Mouse (Mus musculus): ENCODE data around the gene Paip2b.

The Paip2b gene

GRCm38 (mm10) chr6:83831606-83832123 lies at the start of gene Paip2b:
Gene Paip2b, minus strand, starts transcription at chr6:83831741.
- DNase-seq: peak; percentile 100

DNA sequence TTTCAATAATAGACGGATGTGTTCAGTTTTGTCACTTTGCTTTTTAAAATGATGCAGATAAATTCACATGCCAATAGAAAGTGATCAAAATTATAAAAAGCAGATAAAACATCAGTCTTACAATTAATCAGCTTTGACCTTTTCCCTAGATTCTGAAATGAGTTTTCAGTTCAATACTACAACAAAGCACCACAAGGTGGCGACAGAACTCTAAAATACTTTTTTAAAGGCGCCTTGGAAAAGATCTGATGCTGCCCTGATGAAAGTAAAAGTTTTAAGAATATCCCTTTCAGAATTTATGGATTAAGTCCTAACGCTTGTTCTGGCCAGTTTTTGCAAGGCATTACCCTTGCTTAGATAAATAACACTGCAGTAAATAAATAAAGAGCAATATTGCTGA lies 48.3 kb upstream of the Paip2b start:
- DNase-seq: peak; percentile 72 to 77

DNA sequence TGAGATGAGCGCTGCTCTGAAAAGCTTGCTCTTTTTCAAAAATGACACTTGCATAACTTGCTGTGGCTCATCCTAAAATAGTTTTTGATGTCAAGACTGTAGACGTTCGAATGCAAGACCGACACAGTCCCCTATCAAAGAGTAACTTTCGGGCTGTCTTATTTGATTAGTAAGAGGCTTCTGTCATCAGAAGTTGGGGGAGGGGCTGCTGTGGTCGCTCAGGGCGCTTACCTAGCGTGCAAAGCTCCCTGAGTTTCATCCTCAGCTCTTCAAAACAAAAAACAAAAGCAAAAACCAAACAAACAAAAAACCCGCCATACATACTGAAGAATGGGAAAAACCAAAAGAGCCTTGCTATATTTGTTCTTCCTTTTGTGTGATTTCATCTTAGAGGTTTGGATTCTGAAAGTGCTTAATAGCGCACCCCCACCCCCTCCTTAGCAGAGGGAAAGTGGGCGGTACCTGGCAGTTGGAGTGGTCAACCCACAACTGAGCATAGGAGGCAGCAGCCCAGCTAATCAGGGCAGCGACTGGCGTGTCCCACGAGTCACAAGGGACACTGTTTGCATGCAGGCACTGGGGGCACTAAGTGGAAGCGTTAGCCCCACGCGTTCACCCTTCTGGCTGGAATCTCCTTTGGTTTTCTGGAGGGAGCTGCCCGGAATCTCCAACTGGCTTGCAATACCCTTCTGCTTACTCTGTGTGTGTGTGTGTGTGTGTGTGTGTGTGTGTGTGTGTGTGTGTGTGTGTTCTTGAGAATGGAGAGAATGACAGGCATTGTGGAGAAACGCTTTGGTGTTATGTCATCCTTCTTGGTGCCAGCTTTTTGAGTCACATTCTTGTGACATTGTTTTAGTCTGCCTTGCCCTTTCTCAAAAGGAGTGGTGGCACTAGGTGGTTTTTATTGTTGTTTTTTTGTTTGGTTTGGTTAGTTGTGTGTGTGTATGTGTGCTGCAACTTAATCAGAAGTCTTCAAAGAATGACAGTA lies 36.4 kb upstream of the Paip2b start:
- DNase-seq: peak; percentile 52 to 56

GRCm38 (mm10) chr6:83866954-83867597 lies 35.5 kb upstream of the Paip2b start, which contains the start of gene Zfp638:
Gene Zfp638, plus strand, starts transcription at chr6:83867109.
- DNase-seq: peak; percentile 96 to 97

DNA sequence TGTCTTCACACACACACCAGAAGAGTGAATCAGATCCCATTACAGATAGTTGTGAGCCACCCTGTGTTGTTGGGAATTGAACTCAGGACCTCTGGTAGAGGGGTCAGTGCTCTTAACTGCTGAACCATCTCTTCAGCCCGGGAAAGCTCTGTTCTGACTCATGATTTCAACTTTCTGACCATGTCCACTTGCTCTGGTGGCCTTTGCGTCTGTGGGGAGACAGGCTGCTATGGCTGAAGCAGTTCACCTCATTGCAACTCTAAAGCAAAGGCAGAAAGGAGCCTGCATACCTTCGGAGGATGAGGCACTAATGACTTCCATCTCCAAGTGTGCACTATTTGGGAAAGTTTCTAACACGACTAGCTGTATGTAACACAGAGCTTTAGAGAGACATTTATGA lies 34.9 kb upstream of the Paip2b start:
- no peak for DNase-seq

GRCm38 (mm10) chr6:83863538-83863937 lies 32.0 kb upstream of the Paip2b start:
- DNase-seq: no peak

DNA sequence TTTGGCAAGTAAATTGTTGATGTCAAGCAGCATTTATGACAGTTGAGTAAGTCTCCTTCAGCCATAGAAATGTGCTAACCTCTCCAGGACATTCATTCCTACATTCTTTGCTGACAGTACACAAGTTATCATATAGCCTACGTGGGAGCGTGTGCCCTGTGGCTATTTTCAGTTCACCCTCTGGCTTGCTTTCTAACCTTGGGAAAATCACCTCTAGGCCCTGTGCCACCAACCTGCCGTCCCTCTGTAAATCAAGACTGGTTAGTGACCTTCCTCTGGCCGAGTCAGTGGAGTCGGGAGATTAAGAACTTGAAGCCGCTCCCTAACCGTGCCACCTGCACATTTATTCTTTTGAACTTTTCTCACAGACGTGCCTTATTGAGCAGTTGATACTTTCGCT lies 28.5 kb upstream of the Paip2b start:
- no peak for DNase-seq

GRCm38 (mm10) chr6:83857476-83857875 lies 25.9 kb upstream of the Paip2b start:
- DNase-seq: no peak

GRCm38 (mm10) chr6:83849446-83849845 lies 17.9 kb upstream of the Paip2b start:
- no peak for DNase-seq

DNA sequence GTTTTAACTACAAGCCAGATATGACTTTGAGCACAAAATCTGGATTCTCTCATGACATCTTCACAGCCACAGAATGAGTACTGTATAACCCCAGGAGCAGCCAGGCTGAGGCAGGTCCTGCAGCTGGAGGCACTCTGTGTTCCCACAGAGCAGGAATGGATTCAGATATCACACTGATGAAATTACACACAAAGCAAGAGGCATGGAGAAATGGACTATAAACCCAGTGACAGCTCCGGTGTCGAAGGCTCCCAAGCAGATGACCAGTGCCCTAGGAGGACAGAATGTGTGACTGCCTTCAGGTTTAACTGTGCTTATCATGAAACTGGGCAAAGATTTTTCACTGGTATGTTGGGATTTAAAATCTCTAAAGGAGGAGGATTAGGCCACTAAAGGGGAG lies 14.6 kb upstream of the Paip2b start:
- DNase-seq: no peak

DNA sequence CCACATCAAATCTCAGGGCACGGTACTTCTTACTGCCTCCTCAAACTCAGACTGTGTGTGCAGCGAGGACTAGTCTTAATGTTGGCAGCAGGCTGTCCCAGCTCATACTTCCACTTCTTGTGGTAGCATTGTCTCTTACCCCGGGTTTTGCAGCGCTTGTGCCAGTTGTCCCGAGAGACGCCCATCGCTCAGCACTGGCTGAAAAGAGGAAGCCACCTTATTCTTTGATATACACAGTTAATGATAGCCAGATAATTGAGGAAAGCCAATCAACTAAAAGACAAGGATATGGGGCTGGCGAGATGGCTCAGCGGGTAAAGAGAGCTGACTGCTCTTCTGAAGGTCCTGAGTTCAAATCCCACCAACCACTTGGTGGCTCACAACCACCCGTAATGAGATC lies 13.4 kb upstream of the Paip2b start:
- no peak for DNase-seq

- no peak for DNase-seq
Observed at GRCm38 (mm10) chr6:83840086-83840485, 8.5 kb upstream of the Paip2b start.

GRCm38 (mm10) chr6:83838046-83838445 lies 6.5 kb upstream of the Paip2b start:
- DNase-seq: no peak

- no peak for DNase-seq
Observed at GRCm38 (mm10) chr6:83836826-83837225, 5.3 kb upstream of the Paip2b start.

- peak in 1 of 2 experiments; percentile 15 for DNase-seq
Observed at GRCm38 (mm10) chr6:83832393-83832792, 852 bp upstream of the Paip2b start.

DNA sequence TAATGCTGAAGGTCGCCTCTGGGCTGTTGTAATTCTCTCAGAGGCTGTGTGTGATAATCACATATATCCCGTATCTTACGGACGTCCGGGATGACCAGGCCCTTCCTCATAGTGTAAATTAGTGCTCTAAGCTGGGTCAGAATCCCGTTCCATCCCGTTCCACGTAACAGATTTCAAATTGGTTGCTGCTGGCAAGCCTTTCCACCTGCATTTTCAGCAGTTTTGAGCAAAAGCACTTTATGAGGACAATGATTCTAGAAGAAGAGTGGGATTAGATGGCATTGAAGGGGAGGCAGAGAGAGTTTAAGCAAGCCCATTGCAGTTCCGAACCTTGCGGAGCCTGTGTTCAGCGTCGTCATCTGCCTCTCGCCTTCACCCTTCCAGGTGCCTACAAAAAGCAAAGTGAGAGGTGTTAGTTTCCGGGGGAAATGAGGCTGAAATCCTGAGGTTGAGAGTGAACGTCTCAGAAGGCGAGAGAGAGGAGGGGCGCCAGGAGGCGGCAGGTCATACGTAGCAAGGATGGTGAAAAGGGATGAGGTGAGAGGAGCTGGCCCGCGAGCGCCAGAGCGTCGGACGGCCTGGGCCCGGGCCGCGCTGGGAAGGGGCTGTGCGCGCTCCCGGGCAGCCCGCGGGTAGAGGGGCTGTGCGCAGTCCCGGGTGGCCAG lies 468 bp downstream of the Paip2b start:
- peak in 1 of 2 experiments; percentile 35 for DNase-seq

DNA sequence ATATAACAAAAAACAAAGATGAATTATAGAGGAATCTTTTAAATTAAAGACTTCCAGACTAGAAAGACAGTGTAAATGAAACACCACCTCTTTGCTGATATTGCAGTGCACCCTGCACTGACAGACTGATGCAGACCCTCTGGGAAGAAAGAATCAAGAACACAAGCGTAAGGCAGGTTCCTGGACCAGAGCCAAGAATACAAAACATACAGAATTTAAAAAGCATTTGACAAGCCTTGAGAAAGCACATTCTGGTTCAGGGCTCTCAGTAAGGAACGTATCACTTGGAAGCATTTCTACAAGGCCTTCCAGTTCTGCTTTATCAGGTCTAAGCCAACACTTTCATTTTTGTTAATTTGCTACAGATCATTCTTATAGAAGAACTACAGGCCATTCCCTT lies 9.7 kb downstream of the Paip2b start:
- DNase-seq: no peak

GRCm38 (mm10) chr6:83820727-83821515 lies 10.6 kb downstream of the Paip2b start:
- DNase-seq: no peak

DNA sequence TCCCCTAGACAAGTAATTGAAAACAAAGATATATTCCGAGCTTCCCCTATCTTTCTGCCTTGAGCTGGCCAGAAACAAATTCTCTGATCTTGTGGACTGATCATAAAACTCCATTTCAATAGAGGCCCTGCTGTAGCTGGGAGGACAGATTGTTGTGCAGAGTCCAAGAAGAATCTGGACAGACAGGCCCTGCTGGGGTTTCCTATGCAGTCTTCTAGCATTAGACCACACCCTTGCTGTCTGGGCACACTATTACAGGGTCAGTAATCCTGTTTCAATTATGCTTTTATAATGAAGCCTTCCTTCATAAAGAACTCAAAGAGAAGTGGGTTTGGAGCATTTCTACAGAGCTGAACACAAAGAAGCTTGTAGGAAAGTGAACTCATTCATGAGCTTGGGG lies 12.5 kb downstream of the Paip2b start:
- DNase-seq: no peak

GRCm38 (mm10) chr6:83815801-83816200 lies 15.7 kb downstream of the Paip2b start:
- no peak for DNase-seq

DNA sequence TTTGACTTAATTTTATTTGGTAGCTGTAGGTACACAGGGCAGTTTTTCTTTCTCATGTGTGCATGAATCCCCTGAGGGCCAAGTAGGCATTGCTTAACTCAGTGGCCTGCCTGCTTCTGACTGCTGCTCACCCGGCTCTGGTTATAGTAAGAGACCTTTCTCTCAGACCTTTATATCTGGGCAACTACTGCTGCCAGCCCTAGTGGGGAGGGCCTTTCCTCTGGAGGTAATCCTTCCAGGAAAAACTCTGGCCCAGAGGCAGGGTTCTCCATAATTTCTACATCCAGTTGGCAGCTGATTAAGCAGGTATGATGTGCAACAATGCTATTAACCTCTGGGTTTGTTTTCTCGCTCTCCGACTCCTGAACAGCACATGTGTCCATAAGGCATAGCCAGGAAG lies 28.7 kb downstream of the Paip2b start:
- DNase-seq: no peak

DNA sequence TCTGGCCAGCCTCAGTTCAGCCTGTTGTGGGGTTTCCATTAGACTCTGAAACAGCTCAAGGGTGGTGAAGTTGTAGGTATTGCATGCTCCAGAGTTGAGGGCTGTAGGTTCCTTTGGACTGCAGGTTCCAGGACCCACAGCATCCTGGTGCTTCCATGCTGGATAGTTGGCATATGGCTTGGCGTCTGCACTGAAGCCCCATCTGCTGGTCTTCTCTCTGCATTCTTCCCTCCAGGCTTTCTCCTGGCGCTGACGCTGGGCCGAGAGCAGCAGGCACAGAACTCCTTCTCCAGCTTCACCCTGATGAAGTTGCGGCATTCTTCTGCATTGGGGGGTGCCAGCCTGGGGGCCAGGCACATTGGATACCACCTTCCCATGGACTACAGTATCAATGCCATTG lies 29.5 kb downstream of the Paip2b start:
- peak in 1 of 2 experiments; percentile 33 for DNase-seq
